Mouse (Mus musculus) embryo, embryonic 10.5 days (tissue): Measurements from ENCODE around the gene Gm11492.

ENCODE experiments used
- DNase-seq: peaks from one replicate; pipeline ENCODE4 v3.0.0-alpha.2; 2015; ENCODE audit warnings: low spot score

The Gm11492 gene

DNA sequence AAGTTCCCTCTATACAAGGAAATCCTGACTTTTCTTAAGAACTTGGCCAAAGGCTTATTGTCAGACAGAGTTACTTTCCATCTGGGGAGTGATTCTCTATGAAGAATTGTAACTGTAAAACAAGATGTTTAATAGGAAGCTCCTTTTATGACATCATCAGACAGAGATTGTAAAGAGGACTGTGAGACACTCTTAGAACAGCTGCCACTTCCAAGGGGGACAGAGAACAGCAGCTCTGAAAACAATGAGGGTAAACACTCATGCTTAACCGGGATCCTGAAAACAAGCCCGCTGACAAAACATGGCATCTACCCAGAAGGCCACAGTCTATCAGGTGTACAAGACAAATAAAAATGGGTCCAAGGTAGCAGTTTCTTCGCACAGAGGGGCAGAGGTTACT is at the start of gene Gm11492:
Gm11492 (plus strand) TSS at position 153 of the 400 bp plus-strand sequence.
- DNase-seq: no peak

DNA sequence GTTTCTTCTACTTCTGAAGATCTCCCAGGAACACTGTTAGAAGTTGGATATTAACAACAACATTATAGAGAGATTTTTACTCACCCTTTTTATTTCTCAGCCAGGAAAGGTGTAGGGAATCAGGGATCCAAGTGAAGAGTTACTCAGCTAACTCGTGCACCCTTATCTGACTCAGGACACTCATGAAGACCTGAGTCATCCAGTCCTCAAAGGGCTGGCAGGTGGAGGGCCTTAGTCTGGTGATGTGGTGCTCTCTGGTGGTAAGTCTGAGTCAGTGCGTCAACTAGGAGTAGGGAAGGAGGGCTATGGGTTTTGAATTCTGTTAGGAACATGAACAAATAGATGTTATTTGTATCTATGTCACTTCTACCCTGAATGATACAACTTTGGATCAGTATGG is 47.2 kb upstream of the Gm11492 start:
- peak; percentile 71 for DNase-seq

DNA sequence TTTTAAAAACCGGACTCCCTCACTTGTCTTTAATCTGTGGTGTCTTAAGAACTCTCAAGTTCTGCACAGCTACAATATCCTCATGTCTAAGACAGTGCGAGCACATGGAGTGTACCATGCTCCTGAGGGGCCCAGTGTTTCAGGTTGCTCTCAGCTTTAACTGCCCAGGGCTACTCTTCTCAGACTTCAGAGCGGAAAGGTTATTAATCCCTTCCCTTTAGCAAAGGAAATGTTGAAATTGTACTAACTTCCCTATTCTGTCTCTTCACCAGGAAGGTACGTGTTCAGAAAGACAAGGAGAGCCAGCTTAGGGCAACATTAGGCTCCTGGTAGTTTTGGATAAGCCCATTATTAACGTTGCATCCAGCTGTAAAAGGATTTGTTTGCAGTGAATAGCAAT is 43.0 kb upstream of the Gm11492 start:
- no peak for DNase-seq

DNA sequence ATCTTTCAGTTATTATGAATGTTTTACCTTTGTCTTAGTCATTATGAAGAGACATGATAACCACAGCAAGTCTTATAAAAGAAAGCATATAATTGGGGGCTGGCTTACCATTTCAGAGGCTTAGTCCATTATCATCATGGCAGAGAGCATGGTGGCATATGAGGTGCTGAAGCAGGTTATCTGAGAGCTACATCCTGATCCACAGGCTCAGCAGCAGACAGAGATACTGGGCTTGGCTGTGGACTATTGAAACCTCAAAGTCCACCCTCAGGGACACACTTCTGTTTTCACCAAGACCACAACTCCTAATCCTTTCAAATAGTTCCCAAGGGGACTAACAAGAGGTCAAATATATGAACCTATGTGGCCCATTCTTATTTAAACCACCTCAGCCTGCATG is 42.5 kb upstream of the Gm11492 start:
- DNase-seq: no peak

DNA sequence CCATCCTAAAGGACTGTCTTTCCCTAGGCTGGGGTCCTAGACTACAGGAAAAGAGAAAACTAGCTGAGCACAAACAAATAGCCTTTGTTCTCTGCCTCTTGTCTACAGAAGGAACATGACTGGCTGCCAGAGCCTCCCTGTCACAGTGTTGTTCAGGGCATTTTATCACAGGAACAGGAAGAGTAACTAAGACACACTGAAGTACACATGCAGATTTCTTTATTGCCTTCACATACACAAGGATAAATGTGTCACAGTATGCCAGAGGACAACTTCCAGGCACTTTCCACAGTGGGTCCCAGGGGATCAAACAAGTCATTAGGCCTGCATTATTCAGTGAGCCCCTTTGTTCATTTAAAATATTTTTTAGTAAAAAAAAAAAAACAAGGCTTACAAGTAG is 41.7 kb upstream of the Gm11492 start:
- no peak for DNase-seq

DNA sequence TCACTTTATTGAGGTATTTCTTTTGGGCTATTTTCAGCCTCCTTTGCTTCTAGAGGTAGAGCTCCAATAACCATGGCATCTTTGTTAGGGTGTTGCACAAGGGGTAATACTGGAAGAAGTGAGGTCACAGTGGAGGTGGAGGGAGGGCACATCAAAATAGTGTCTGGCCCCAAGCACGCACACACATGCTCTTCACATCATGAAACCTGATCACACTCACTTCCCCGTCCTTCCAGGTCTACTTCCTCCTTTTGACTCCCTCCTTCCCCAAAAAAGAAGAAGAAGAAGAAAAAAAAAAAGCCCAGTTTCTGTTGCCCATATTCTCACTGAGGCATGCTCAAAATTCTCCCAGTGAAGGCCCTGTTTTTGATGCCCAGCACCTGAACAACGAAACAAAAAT is 39.1 kb upstream of the Gm11492 start:
- no peak for DNase-seq

DNA sequence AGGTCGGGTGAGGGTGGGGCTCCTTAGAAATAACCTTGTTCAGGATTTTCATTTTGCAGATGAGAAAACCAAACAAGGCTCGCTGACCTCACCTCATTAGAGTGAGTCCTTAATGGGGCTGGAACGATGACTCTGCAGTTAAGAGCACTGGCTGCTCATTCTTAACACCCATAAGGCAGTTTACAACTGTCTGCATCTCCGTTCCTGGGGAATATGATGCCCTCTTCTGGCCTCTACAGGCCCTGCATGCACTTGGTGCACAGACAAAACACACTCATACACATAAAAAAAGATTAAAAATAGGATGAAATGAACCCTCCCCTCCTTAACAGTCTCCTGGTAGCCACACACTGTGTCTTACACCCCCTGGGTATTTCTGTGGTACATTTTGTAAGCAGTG is 38.5 kb upstream of the Gm11492 start:
- DNase-seq: peak; percentile 28

DNA sequence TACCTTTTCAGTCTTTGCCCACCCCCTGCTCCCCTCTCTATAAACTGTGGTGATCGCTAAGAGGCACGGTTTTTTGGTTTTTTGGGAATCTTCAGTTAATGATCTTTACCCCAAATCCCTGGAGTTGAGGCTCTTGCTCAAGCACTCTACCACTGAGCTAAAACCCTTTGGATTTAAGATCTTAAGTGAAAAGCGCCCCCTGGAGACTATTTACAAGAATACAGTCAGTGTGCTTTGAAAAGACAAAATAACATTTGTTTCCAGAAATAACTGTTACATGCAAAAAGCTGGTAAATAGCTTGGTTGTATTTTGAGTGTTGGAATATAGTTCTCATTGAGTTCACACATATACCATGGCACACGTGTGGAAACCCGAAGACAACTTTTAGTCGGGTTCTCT is 34.8 kb upstream of the Gm11492 start:
- DNase-seq: peak; percentile 67

DNA sequence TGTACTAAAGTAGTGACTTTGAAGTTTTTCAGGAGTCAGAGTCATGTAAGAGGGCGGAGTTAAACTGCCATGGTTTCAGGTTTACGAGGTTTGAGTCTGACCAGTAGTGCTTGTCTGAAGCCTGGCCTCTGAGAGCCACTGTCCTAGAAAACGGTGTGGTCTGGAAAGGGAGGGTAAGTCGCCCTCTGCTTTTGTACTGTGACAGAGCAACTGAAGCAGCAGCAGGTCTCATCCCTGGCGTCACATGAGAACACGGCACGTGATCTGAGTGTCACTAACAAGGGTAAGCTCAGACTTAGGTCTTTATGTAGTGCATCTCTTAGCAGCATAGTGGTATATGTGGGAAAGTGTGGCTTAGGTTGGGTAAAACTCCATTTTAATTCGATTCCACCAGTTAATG is 24.2 kb upstream of the Gm11492 start:
- DNase-seq: peak; percentile 30

DNA sequence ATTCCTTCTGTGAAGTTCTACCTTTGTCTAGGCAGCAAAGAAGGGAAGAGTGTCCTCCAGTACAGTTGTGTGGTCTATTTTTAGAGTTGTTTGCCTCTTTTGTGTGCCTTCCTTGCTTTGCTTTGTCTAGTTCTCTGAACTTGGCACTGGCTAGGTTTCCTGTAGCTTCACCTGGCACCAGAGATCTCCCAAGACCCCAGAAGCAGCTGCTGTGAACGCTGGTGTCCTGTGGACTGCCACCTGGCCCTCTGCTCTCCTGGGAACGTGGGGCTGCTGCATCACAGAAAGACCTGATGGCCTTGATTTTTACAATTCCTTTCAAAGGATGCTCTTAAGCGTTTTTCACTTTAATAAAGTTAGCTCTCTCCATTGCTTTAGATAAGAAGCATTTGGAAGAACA is 23.5 kb upstream of the Gm11492 start:
- DNase-seq: no peak

DNA sequence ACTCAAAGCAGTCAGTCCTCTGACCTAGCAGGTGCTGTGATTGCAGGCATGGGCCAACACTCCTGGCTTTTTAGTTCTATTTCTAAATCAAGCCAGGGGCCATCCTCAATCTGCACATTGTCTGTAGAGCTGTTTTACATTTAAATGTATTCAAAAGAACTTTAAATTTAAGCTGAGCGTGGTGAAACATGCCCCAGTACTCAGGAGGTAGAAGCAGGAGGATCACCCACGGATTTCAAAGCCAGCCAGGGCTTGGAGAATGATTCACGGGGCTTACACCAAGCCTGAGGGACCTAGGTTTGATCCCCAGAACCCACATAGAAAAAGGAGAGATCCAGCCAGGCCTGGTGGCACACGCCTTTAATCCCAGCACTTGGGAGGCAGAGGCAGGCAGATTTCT is 13.1 kb upstream of the Gm11492 start:
- DNase-seq: no peak

DNA sequence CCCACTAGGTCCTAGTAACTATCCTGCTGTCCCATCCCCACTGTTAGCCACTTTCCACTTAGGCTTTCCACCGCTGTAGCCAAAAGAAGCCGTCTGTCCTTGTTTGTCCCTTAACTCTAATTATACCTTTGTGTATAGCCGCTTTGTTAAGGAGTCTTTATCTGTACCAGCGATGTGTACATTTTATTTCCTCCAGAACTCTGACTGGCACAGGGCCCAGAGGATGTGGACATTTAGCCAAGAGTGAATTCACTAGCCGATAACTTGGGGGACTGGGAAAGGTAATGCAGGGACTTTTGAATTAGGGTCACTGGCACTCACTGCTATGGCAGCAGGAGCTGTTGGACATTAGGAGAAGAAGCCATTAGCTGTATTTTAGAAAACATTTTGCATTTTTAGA is 12.1 kb upstream of the Gm11492 start:
- no peak for DNase-seq

DNA sequence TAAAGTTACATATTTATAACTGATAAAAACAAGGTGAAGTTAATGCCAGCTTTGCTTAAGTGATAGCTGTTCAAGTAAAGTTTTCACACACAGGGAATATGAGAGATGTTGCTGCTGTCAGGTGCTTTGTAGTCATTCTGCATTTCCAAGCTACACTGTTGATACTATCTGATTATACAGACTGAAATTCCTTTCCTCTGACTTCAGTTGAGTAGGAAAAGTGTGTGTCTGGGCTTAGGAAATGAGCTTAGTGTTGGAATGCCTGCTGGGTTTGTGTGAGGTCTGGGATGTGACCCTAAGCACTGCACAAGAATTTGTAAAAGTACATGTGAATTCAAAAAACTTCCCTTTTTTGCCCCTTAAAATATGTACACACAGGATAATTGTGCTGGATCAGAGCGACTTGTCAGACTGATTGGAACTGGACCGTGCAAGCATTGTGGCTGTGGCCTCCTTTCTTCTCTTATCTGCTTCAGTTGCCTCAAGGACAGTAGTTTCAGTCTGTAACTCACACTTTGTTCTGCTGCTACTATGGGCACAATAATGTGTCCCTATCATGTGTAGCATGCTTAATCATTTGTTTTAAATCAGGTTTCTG is 11.2 kb upstream of the Gm11492 start:
- DNase-seq: no peak

DNA sequence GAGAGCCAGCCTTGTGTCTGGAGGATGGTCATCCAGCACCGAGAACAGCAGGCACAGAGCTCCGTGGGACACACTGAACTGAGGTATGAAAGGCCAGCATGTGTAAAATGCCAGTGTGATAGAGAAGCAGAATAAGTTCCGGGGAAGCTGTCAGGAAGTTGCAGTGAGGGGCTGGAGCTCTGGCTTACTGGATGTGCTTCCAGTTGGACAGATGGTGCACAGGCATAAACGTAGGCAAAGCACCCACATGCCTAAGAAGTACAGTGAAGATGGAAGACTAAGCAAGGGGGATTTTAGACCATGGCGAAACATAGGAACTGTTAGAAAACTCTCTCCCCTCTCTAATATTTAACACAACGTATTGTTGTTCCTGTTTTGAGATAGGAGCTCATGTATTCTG is 5.2 kb upstream of the Gm11492 start:
- DNase-seq: no peak

DNA sequence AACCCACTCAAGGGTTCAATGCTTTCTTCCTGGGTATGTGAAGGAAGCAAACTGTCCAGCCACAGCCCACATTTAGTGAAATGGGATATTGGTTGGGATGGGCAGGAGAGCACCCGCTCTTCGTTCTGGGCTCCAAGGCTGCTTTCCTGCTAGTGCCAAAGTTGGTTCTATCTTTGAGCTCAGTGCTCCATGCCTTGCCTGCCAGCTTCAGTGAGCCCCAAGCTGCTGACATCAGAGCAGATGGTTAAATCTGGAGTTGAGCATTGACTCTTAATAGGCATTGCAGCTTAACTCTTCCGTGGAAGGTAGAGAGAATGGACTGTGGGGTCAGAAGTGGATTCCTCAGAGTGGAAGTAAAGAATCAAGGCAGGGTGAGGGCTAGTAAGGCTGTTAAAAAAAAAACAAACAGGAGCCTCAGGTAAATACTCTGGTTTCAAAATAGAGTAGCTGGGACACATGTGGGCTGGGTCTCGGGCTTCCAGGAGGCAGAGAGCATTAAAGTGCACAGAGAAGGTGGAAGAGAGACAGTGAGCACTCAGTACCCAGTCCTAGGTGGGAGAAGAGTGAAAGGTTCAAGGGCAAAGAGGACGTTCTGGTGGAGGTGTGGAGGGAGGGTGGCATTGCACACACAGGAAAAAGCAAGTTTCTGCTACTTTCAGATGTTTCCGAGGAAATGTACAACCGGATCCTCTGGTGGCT is 2.0 kb downstream of the Gm11492 start, which contains the start of gene Sept4:
Sept4 (plus strand) TSS at position 649 of the 699 bp plus-strand sequence.
- no peak for DNase-seq

DNA sequence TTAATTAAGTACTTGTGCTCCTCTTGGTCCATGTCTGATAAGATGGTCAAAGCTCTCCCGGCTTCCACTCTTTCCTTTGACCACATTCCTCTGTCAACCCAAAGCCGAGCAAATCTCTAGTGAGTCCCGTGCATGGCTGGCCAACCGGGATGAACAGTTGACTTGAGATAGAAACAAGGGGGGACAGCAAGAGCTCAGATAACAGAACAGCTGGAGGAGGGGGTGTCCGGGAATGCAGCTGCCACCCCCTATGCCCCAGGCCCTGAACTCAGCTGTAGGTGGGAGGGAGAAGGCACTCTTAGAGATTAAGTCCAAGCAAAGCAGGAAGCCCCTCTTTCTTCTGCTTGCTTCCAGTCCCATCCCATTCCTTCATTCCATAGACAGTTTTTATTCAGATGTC is 4.3 kb downstream of the Gm11492 start:
- DNase-seq: no peak

DNA sequence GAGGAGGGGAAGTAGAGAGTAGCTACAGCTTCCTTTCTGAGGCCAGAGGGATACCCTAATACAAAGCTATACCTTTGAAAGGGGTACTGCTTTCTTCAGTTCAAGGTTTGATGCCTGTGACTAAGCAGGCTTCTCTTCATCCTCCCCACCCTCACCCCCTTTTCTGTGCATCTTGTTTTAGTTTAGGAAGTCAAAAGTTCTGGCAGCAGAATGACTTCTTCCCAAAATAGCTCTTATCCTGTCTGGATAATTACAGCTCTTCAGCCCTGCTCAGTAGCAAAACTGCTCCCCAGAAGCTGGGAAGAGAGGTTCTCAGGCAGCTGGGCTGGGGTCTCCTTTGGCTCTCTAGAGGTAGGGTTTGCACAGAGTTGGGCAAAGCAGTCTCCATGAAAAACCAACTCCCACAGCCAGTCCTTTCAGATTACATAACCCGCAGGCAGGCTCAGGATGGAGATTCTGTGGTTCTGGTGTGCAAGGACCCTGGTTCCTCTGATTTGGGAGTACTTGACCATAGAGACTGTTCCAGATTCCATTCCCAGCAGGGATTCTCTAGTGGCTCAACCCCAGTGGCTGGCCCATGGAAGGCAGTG is 5.0 kb downstream of the Gm11492 start:
- no peak for DNase-seq

DNA sequence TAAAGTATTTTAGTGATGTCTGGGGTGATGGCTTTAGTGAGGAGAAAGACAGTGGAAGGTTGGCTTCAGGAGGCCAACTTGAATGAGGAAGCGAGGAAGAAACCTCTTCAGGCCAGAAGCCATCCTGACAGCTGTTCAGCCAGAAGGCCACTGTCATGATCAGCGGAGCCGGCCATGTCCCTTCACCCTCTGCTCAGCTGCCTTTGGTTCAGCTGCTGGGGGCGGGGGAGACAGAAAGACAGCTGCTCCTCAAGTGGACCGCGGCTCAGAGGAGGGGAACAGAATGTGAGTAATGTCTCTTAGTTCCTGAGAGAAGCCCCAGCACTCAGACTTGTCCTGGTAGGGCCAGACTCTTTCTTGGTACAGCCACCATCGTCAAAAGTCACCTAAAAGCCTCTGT is 7.3 kb downstream of the Gm11492 start:
- no peak for DNase-seq

DNA sequence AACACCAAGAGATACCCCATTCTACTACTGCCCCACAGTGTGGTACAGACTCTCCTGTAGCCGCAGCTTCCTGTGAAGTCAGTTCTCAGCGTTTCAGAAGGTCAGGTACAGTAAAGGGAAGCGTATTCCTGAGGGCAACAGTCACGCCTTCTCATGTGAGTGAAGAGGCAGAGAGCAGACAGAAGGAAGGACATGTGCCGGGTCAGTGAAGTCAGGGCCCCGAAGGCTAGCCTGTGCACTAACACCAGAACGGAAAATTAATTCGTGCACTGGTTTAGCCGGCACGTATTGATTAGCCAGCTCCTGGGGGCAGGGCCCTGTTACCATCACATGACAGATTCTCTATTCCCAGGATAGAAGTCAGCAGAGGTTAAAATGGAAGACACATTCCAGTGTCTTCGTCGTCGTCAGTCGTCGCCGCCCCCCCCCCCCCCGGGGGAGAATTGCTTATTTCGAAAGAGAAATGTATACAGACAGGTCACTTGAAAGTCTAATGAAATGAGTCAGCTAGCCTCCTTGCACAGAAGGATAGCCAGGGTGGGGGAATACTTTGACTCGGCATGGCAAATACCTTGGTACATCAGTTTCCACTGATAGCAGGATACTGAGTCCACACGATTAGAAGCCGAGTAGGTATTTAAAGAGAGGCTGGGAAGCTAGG is 8.2 kb downstream of the Gm11492 start:
- no peak for DNase-seq

DNA sequence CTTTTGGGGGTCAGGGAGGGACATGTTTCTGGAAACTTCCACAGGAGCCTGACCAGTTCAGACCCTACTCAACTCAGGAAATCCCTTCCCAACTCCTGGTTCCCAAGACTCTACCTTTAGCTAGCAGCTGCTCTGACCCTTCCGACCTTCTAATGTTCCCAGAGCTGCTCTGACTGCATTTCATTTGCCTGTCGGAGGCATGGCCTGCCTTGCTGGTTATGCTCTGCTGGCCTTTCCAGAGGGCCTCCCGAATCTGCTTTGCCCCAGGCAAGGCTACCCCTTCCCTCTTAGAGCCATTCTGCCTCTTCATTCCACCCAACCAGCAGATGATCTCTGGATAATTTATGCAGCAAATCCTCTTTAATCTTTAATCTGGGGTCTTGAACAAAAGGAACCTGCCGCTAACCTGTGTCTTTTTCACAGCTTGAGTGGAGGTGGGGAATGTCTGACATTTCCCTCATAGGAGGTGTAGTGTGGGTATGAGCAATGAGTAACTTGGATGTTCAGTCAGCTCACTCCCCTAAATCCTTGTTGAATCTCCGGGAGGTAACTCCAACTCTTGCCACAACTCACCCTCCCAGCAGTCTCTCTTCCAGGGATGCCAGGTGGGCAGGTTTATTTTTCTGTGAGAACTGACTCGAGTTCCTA is 11.3 kb downstream of the Gm11492 start:
- no peak for DNase-seq

DNA sequence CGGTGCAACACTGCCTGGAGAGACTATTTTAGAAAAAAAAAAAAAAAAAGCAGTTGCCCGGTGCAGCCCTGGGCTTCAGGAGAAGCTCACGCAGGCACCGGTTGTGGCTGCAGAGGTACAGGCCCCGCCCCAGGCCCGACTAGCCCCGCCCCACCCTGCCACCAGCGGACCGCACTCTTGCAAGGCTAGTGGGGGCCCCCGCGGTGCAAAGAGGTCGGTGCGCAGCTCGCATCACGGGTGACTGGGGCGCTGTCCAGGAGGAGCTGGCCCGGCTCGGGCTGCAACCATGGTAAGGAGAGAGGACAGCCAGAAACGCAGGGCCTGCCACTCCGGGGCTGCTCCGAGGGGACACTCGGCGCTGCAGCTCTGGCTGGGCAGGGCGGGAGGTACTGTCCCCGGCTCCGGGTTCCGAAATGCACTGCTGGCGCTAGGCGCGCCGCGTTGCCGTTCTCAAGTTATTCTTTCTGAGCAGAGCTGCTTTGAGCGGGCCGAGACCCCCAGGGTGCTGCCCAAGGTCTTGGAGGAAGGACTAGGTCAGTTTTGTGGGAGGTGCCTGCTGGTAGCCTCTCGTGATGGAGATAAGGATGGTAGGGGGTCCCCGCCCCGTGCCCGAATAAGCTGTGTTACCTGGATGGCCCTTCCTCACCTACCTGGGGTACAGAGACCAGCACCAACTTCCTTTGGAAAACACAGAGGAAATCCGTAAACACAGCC is 12.0 kb downstream of the Gm11492 start:
- peak; percentile 68 for DNase-seq
